Mouse (Mus musculus): ENCODE data around the gene Gucy2g. TPM values are rescaled to one million over a fixed set of nuclear protein-coding genes. Genes with fewer than 3 reads are reported as not detected.
A peak's percentile ranks its signal among the peaks of the same experiment; 100 is the strongest.

Gucy2g gene
- polyA plus RNA-seq, 1 experiment from 2014 or later = 0.07 TPM

DNA sequence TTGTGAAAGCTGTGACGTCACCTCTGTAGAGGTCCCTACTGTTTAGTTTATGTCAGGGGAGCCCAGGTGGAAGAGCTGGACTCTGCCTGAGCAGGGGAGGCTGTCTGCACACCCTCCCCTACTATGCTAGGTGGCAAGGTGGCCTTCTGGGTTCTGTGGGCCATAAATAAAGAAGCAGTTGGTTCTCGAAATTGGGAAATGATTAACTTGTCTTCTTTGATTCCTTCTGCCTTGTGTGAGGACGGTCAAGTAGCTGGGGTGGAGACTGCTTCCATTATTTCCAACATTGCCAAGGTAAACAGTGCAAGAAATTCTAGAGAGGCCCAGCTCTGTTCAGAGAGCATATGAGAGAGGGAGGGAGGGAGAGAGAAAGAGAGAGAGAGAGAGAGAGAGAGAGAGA lies 27.1 kb upstream of the Gucy2g start:
- H3K27ac ChIP-seq (replicated peaks; ENCODE audit: low read depth, low read length) = no peak overlapping the region
- H3K9me3 ChIP-seq (ENCODE audit: control insufficient read depth, low read length) = no peaks in the 10 kb centered on the region
- H3K4me2 ChIP-seq (ENCODE audit: low read length) = no peak overlapping the region
- no peaks in the 10 kb centered on the region for H3K4me1 ChIP-seq (ENCODE audit: control insufficient read depth, insufficient read depth, low read length)
- no peak overlapping the region for H3K9ac ChIP-seq (replicated peaks; ENCODE audit: low read length)
- H3K27me3 ChIP-seq (ENCODE audit: control insufficient read depth, insufficient read depth, low read length) = no peaks in the 10 kb centered on the region
- WGBS = 82% methylated on average over 3 of the region's 3 CpGs
- no peak for ATAC-seq (ENCODE audit: low FRiP score, low TSS enrichment)
- DNase-seq = no peak
- H3K36me3 ChIP-seq (ENCODE audit: control insufficient read depth, insufficient read depth, low read length) = no peaks in the 10 kb centered on the region
- no peak overlapping the region for H3K4me3 ChIP-seq (replicated peaks; ENCODE audit: low read depth, low read length)

DNA sequence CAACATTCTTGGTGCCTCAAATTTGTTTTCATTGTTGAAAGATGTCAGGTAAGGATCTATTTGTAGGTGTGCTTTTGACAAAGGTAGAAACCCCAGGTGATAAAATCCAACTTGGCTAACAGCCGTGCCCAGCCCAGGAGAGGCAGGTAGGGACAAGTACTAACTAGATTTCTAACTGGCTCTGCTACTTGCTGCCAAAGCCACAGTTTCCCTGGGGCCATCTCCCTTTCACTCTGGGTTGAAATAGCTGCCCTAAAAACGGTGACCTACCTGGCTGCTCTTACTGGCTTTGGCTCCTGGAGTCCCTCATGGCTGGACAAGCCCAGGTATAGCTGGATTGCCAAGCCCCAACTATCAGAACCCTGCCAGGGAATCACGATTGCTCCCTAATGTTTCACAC lies 25.8 kb upstream of the Gucy2g start:
- no peak overlapping the region for H3K4me2 ChIP-seq (ENCODE audit: low read length)
- H3K9ac ChIP-seq (replicated peaks; ENCODE audit: low read length) = no peak overlapping the region
- H3K27ac ChIP-seq (replicated peaks; ENCODE audit: low read depth, low read length) = no peak overlapping the region
- no peaks in the 10 kb centered on the region for H3K4me1 ChIP-seq (ENCODE audit: control insufficient read depth, insufficient read depth, low read length)
- H3K4me3 ChIP-seq (replicated peaks; ENCODE audit: low read depth, low read length) = no peak overlapping the region
- no peak for ATAC-seq (ENCODE audit: low FRiP score, low TSS enrichment)
- no peaks in the 10 kb centered on the region for H3K36me3 ChIP-seq (ENCODE audit: control insufficient read depth, insufficient read depth, low read length)
- 90% methylated on average over 3 of the region's 3 CpGs for WGBS
- H3K27me3 ChIP-seq (ENCODE audit: control insufficient read depth, insufficient read depth, low read length) = no peaks in the 10 kb centered on the region
- DNase-seq = no peak
- H3K9me3 ChIP-seq (ENCODE audit: control insufficient read depth, low read length) = no peaks in the 10 kb centered on the region

DNA sequence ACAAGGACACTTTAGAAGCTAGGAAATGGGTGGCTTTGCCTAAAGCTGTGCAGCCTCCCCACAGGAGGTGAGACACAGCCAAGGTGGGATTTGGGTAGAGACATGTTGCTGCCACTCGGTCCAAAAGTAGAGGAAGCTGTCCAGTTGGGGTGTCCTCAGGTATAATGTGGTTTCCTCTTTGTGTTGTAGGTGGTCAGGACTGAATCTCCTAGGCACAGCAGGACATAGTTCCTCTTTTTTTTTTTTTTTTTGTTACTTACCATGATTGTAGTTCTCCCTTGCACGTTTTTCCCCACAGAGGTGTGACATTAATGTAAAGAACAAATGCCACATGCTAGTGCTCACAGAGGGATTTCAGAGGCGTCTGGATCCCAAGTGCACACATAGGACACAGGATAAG lies 24.2 kb upstream of the Gucy2g start:
- Histone ChIP-seq H3K27ac (replicated peaks; ENCODE audit: low read depth, low read length) (no peak overlapping the region), H3K9ac (replicated peaks; ENCODE audit: low read length) (no peak overlapping the region), H3K4me1 (ENCODE audit: control insufficient read depth, insufficient read depth, low read length) (no peaks in the 10 kb centered on the region), H3K9me3 (ENCODE audit: control insufficient read depth, low read length) (no peaks in the 10 kb centered on the region), H3K27me3 (ENCODE audit: control insufficient read depth, insufficient read depth, low read length) (no peaks in the 10 kb centered on the region), H3K4me2 (ENCODE audit: low read length) (no peak overlapping the region), H3K4me3 (replicated peaks; ENCODE audit: low read depth, low read length) (no peak overlapping the region), H3K36me3 (ENCODE audit: control insufficient read depth, insufficient read depth, low read length) (no peaks in the 10 kb centered on the region)
- no peak for ATAC-seq (ENCODE audit: low FRiP score, low TSS enrichment)
- no peak for DNase-seq
- 80% methylated on average over 3 of the region's 3 CpGs for WGBS

DNA sequence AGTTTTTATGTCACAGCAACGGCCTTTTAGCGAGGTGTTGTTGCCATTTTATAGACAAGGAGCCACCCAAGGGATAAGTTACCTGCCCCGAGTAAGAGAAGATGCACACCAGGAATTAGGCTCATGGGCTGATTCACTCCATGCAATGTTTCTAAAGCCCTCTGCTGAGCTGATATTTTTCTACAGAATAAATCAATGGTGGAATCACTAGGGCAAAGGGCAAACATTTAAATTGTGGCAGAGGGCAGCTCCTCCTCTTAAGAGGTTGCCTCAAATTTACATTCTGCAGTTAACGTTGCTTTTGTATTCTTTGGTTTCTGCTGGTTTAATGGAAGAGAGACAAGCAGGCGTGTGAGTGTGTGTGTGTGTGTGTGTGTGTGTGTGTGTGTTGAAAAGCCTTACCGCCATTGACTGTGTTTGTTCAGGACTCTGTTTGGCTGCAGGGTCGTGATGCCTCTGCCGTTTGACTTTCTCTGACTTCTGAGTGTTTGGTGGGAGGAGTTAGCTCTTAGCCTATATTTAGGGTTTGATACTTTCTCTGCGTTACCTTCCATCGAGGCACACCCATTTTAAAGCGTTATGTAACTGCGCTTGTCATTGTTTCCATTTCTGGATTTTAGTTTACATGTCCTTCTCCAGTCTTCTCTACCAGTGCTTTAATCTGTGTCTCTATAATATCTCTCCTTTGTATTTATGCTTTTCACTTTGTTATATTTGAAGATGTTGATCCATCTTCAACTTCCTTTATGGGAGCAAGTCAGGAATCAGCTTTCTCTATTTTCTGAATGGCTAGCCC lies 19.6 kb upstream of the Gucy2g start:
- H3K4me2 ChIP-seq (ENCODE audit: low read length) = no peak overlapping the region
- DNase-seq = no peak
- 78% methylated on average over 12 of the region's 12 CpGs for WGBS
- no peaks in the 10 kb centered on the region for H3K9me3 ChIP-seq (ENCODE audit: control insufficient read depth, low read length)
- ATAC-seq (ENCODE audit: low FRiP score, low TSS enrichment) = no peak
- no peak overlapping the region for H3K27ac ChIP-seq (replicated peaks; ENCODE audit: low read depth, low read length)
- H3K27me3 ChIP-seq (ENCODE audit: control insufficient read depth, insufficient read depth, low read length) = no peaks in the 10 kb centered on the region
- no peaks in the 10 kb centered on the region for H3K4me1 ChIP-seq (ENCODE audit: control insufficient read depth, insufficient read depth, low read length)
- H3K4me3 ChIP-seq (replicated peaks; ENCODE audit: low read depth, low read length) = no peak overlapping the region
- no peak overlapping the region for H3K9ac ChIP-seq (replicated peaks; ENCODE audit: low read length)
- no peaks in the 10 kb centered on the region for H3K36me3 ChIP-seq (ENCODE audit: control insufficient read depth, insufficient read depth, low read length)

DNA sequence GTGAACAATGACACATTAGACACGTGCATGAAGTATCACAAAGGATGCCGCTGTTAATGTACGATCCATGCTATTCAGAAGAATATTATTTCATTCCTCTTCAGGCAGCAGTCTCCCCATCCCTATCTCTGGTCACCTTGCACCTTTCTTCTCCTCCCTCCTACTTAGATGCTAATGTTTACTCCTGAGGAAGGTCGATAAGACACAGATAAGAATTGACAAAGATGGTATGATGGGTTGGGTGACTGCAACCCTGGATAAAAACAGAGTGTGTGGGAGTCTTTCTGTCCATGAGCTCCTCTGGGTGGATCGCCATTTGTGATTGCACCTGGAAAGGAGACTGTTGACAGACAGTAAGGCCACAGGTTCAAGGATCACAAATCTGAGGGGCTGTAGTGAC lies 17.5 kb upstream of the Gucy2g start:
- no peak overlapping the region for H3K4me2 ChIP-seq (ENCODE audit: low read length)
- WGBS = 95% methylated on average over 5 of the region's 5 CpGs
- no peak overlapping the region for H3K4me3 ChIP-seq (replicated peaks; ENCODE audit: low read depth, low read length)
- ATAC-seq (ENCODE audit: low FRiP score, low TSS enrichment) = no peak
- peaks cover 13% of the 10 kb centered on the region for H3K4me1 ChIP-seq (ENCODE audit: control insufficient read depth, insufficient read depth, low read length)
- no peak overlapping the region for H3K9ac ChIP-seq (replicated peaks; ENCODE audit: low read length)
- no peak for DNase-seq
- H3K27ac ChIP-seq (replicated peaks; ENCODE audit: low read depth, low read length) = no peak overlapping the region
- no peaks in the 10 kb centered on the region for H3K36me3 ChIP-seq (ENCODE audit: control insufficient read depth, insufficient read depth, low read length)
- no peaks in the 10 kb centered on the region for H3K9me3 ChIP-seq (ENCODE audit: control insufficient read depth, low read length)
- H3K27me3 ChIP-seq (ENCODE audit: control insufficient read depth, insufficient read depth, low read length) = no peaks in the 10 kb centered on the region

DNA sequence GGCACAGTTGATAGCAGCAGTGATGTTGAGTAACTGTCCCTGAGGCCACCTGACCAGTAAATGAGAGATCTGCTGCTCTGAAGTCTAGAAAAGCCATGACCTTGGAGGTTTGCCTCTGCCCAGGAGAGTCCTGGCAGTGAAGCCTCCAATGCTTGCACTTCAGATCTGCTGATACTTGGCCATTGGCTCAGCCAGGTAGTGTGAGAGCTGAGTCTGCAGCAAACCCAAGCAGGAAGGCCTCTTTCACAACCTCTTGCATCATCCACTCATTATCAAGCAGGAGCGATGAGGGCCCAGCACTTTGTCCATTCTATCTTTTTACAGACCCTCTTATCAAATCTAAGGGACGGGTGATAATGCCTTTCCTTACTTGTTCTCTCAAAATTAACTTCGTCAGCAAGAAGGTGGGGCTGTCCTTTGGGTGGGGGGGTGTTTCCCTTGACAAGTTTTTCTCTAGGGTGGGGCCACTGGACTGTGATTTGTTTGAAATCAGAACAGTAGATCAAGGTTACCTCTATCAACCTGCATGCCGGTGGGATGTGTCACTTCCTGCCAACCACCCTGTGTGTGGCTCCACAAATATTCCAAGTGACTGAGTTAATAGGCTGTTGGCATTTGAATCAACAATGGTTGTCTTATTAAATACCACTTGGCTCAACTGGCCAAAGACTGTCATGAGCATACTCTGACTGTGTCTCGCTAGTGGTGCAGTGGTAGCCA lies 16.8 kb upstream of the Gucy2g start:
- ATAC-seq (ENCODE audit: low FRiP score, low TSS enrichment) = no peak
- Histone ChIP-seq H3K27ac (replicated peaks; ENCODE audit: low read depth, low read length) (no peak overlapping the region), H3K4me1 (ENCODE audit: control insufficient read depth, insufficient read depth, low read length) (peaks cover 13% of the 10 kb centered on the region), H3K9ac (replicated peaks; ENCODE audit: low read length) (no peak overlapping the region), H3K36me3 (ENCODE audit: control insufficient read depth, insufficient read depth, low read length) (no peaks in the 10 kb centered on the region), H3K27me3 (ENCODE audit: control insufficient read depth, insufficient read depth, low read length) (no peaks in the 10 kb centered on the region), H3K4me2 (ENCODE audit: low read length) (no peak overlapping the region), H3K4me3 (replicated peaks; ENCODE audit: low read depth, low read length) (no peak overlapping the region), H3K9me3 (ENCODE audit: control insufficient read depth, low read length) (no peaks in the 10 kb centered on the region)
- 92% methylated on average over 5 of the region's 5 CpGs for WGBS
- DNase-seq = no peak

DNA sequence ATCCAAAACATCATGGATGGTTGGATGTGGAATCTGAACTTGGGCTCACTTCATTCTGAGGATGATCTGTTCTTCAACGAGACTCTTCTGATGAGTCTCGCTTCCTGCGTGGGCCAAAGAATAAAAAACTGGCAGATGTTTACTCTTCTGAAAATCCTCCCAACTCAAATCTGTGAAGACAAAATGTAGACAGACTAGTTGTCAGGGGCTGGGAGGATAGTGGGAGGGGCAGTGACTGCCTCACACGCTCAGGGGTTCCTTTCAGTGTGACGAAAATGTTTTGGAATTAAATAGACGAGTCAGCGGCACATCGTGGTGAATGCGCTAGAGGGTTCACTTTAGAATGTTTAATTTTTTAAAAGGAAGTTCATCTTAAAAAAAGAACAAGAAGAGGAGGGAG lies 15.1 kb upstream of the Gucy2g start:
- Histone ChIP-seq H3K4me1 (ENCODE audit: control insufficient read depth, insufficient read depth, low read length) (peaks cover 13% of the 10 kb centered on the region), H3K27me3 (ENCODE audit: control insufficient read depth, insufficient read depth, low read length) (no peaks in the 10 kb centered on the region), H3K36me3 (ENCODE audit: control insufficient read depth, insufficient read depth, low read length) (no peaks in the 10 kb centered on the region), H3K4me2 (ENCODE audit: low read length) (no peak overlapping the region), H3K27ac (replicated peaks; ENCODE audit: low read depth, low read length) (no peak overlapping the region), H3K4me3 (replicated peaks; ENCODE audit: low read depth, low read length) (no peak overlapping the region), H3K9ac (replicated peaks; ENCODE audit: low read length) (no peak overlapping the region), H3K9me3 (ENCODE audit: control insufficient read depth, low read length) (no peaks in the 10 kb centered on the region)
- 81% methylated on average over 9 of the region's 9 CpGs for WGBS
- ATAC-seq (ENCODE audit: low FRiP score, low TSS enrichment) (no peak), DNase-seq (no peak)

DNA sequence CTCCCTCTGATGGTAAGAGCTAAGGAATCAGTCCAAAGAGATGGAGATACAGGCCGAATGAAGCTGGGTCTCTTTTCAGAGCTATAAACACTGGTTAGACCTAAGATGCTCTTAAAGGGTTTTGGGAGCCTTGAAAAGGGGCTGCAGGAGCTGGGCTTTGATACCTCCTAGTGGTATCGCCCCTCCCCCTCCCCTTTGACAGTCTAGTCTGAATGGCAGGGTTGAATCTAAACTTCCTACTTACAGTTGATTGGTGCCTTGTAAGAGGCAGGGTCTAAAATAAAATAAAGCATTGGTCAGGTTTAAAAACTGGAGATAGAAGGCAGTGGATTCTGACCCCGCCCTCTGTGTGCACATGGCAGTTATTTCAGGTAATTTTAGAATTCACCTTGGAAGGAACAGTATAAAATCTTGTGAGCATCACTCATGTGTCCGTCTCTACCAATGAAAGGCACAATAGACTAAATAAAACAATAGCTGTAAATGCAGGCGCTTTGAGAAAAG lies 13.5 kb upstream of the Gucy2g start:
- ATAC-seq (ENCODE audit: low FRiP score, low TSS enrichment) (no peak; the same call in 1 of the 2 replicates), DNase-seq (peak; percentile 71)
- WGBS = 11% methylated on average over 5 of the region's 5 CpGs
- Histone ChIP-seq H3K9ac (replicated peaks; ENCODE audit: low read length) (peak overlapping the region; percentile 68; the same call in 1 of the 2 replicates), H3K9me3 (ENCODE audit: control insufficient read depth, low read length) (no peaks in the 10 kb centered on the region), H3K27ac (replicated peaks; ENCODE audit: low read depth, low read length) (no peak overlapping the region), H3K4me3 (replicated peaks; ENCODE audit: low read depth, low read length) (peak overlapping the region; percentile 51), H3K27me3 (ENCODE audit: control insufficient read depth, insufficient read depth, low read length) (no peaks in the 10 kb centered on the region), H3K4me1 (ENCODE audit: control insufficient read depth, insufficient read depth, low read length) (peaks cover 13% of the 10 kb centered on the region), H3K4me2 (ENCODE audit: low read length) (peak overlapping the region; percentile 96), H3K36me3 (ENCODE audit: control insufficient read depth, insufficient read depth, low read length) (no peaks in the 10 kb centered on the region)

All from midbrain, embryonic 14.5 days (tissue).